Mouse (Mus musculus): ENCODE results near the gene Kcnab2.

DNA sequence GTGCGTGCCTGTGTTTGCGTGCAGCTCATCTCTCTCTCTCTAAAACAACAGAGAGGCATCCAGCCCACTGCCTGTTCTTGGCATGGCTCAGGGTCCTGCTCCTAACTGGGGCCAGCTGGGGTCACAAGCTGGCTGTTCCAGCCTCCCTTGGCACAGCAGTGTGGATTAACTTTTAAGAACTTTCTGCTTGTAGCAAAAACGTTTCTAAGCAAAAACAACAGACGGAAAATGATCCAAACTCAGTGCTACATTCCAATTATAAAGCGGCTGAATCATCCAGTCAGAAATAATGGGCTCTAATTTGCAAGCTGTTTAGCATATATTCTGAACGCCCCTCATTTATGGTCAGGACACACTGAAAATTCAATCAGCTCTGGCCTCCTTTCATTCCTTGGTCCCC lies 72.5 kb downstream of the Kcnab2 start:
- TF ChIP-seq CTCF (IDR thresholded peaks at IDR 0.05; ENCODE audit: low read depth, low read length) (no peak), POLR2A (IDR thresholded peaks at IDR 0.05; ENCODE audit: extremely low read depth, insufficient read depth, low read length) (no peak)
